Mouse (Mus musculus): ENCODE measurements at regions not wholly inside any gene's neighbourhood (a gene's known extent, or its start where the extent isn't known, plus 50 kb on each side); places are given as distances from the start of the nearest gene placed in this dataset.

- H3K9me3 ChIP-seq (replicated peaks; ENCODE audit: low read length) = no peaks in the 10 kb centered on the region
- H3K9ac ChIP-seq (ENCODE audit: insufficient read depth, low read depth) = no peak overlapping the region
- dilution Hi-C loops (cut with MboI; ENCODE audit: extremely low pct_ligation_motif_present, extremely low pct_unique_long_range_greater_than_20kb, low sequenced_read_pairs) = no loop called here
- no peaks in the 10 kb centered on the region for H3K79me2 ChIP-seq (replicated peaks; ENCODE audit: control insufficient read depth, extremely low read depth, insufficient read depth, poor library complexity, severe bottlenecking)
- TF ChIP-seq ELF1 (IDR thresholded peaks at IDR 0.05; ENCODE audit: low read depth, low read length) (no peak), MAFK (IDR thresholded peaks at IDR 0.05; ENCODE audit: insufficient replicate concordance, low read length) (peak; percentile 69; the same call in 1 of the 2 replicates)
- H3K4me2 ChIP-seq (ENCODE audit: insufficient read depth, low read depth, poor library complexity, severe bottlenecking) = no peak overlapping the region
- H3K36me3 ChIP-seq (replicated peaks in 1 of 2; ENCODE audit: control insufficient read depth in 1 of 2, insufficient read depth in 1 of 2, low read length in 1 of 2) = no peaks in the 10 kb centered on the region
- no peak for DNase-seq (ENCODE audit: extremely low read depth)
- no peaks in the 10 kb centered on the region for H3K27me3 ChIP-seq (replicated peaks)
- in situ Hi-C loops (cut with MboI; ENCODE audit: low pct_ligation_motif_present, low pct_unique_long_range_greater_than_20kb, low sequenced_read_pairs) = no loop called here
- peaks cover 0 to 3% of the 10 kb centered on the region in 2 experiments; a peak in 1 of 4 replicates for H3K4me1 ChIP-seq (ENCODE audit: control insufficient read depth in 1 of 2, insufficient read depth in 2 of 2)
- H3K4me3 ChIP-seq (replicated peaks in 1 of 3; ENCODE audit: low read depth in 2 of 3, low read length in 2 of 3, poor library complexity in 1 of 3) = no peak overlapping the region
- H3K27ac ChIP-seq (ENCODE audit: insufficient read depth, low read depth) = no peak overlapping the region
Measured at GRCm38 (mm10) chr17:70934258-70934657, 68.2 kb upstream of the Myom1 start.

GRCm38 (mm10) chr17:70933122-70934050, 69.0 kb upstream of the Myom1 start:
- in situ Hi-C loops (cut with MboI; ENCODE audit: low pct_ligation_motif_present, low pct_unique_long_range_greater_than_20kb, low sequenced_read_pairs) (no loop called here), dilution Hi-C loops (cut with MboI; ENCODE audit: extremely low pct_ligation_motif_present, extremely low pct_unique_long_range_greater_than_20kb, low sequenced_read_pairs) (no loop called here)
- H3K4me3 ChIP-seq (replicated peaks in 1 of 3; ENCODE audit: low read depth in 2 of 3, low read length in 2 of 3, poor library complexity in 1 of 3) = no peak overlapping the region
- H3K36me3 ChIP-seq (replicated peaks in 1 of 2; ENCODE audit: control insufficient read depth in 1 of 2, insufficient read depth in 1 of 2, low read length in 1 of 2) = no peaks in the 10 kb centered on the region
- no peaks in the 10 kb centered on the region for H3K79me2 ChIP-seq (replicated peaks; ENCODE audit: control insufficient read depth, extremely low read depth, insufficient read depth, poor library complexity, severe bottlenecking)
- H3K27ac ChIP-seq (ENCODE audit: insufficient read depth, low read depth) = no peak overlapping the region
- no peak for DNase-seq (ENCODE audit: extremely low read depth)
- no peak overlapping the region for H3K9ac ChIP-seq (ENCODE audit: insufficient read depth, low read depth)
- peaks cover 0 to 3% of the 10 kb centered on the region in 2 experiments; a peak in 1 of 4 replicates for H3K4me1 ChIP-seq (ENCODE audit: control insufficient read depth in 1 of 2, insufficient read depth in 2 of 2)
- H3K4me2 ChIP-seq (ENCODE audit: insufficient read depth, low read depth, poor library complexity, severe bottlenecking) = no peak overlapping the region
- H3K27me3 ChIP-seq (replicated peaks) = no peaks in the 10 kb centered on the region
- no peaks in the 10 kb centered on the region for H3K9me3 ChIP-seq (replicated peaks; ENCODE audit: low read length)
- TF ChIP-seq PAX5 (IDR thresholded peaks at IDR 0.05; ENCODE audit: low read length) (no peak), JUN (IDR thresholded peaks at IDR 0.05; ENCODE audit: insufficient read depth, low read depth, low read length) (no peak), NRF1 (IDR thresholded peaks at IDR 0.05; ENCODE audit: low read depth, low read length) (no peak), TCF12 (IDR thresholded peaks at IDR 0.05; ENCODE audit: low read depth, low read length) (no peak), HCFC1 (IDR thresholded peaks at IDR 0.05; ENCODE audit: low read depth, low read length) (no peak)

- no peaks in the 10 kb centered on the region for H3K36me3 ChIP-seq (replicated peaks in 1 of 2; ENCODE audit: control insufficient read depth in 1 of 2, insufficient read depth in 1 of 2, low read length in 1 of 2)
- no peaks in the 10 kb centered on the region for H3K27me3 ChIP-seq (replicated peaks)
- DNase-seq (ENCODE audit: extremely low read depth) = no peak
- no peak overlapping the region for H3K9ac ChIP-seq (ENCODE audit: insufficient read depth, low read depth)
- TF ChIP-seq JUN (IDR thresholded peaks at IDR 0.05; ENCODE audit: insufficient read depth, low read depth, low read length) (no peak), CHD1 (IDR thresholded peaks at IDR 0.05; ENCODE audit: low read depth, low read length) (no peak), MXI1 (IDR thresholded peaks at IDR 0.05; ENCODE audit: low read depth, low read length) (no peak), RCOR1 (conservative IDR thresholded peaks at IDR 0.05; ENCODE audit: low read depth, low read length) (no peak), NELFE (IDR thresholded peaks at IDR 0.05; ENCODE audit: low read depth, low read length) (no peak), SMC3 (IDR thresholded peaks at IDR 0.05; ENCODE audit: low read depth, low read length) (no peak), HCFC1 (IDR thresholded peaks at IDR 0.05; ENCODE audit: low read depth, low read length) (no peak), MAZ (IDR thresholded peaks at IDR 0.05; ENCODE audit: low read depth, low read length) (no peak), NRF1 (IDR thresholded peaks at IDR 0.05; ENCODE audit: low read depth, low read length) (no peak), USF1 (IDR thresholded peaks at IDR 0.05; ENCODE audit: low read depth, low read length) (no peak), ZC3H11A (IDR thresholded peaks at IDR 0.05; ENCODE audit: low read depth, low read length) (no peak), BHLHE40 (IDR thresholded peaks at IDR 0.05; ENCODE audit: low read depth, low read length) (no peak), SIN3A (IDR thresholded peaks at IDR 0.05; ENCODE audit: low read length) (no peak)
- in situ Hi-C loops (cut with MboI; ENCODE audit: low pct_ligation_motif_present, low pct_unique_long_range_greater_than_20kb, low sequenced_read_pairs) = no loop called here
- H3K4me3 ChIP-seq (replicated peaks in 1 of 3; ENCODE audit: low read depth in 2 of 3, low read length in 2 of 3, poor library complexity in 1 of 3) = no peak overlapping the region
- H3K4me2 ChIP-seq (ENCODE audit: insufficient read depth, low read depth, poor library complexity, severe bottlenecking) = no peak overlapping the region
- no peak overlapping the region for H3K27ac ChIP-seq (ENCODE audit: insufficient read depth, low read depth)
- dilution Hi-C loops (cut with MboI; ENCODE audit: extremely low pct_ligation_motif_present, extremely low pct_unique_long_range_greater_than_20kb, low sequenced_read_pairs) = no loop called here
- peaks cover 0 to 3% of the 10 kb centered on the region in 2 experiments; a peak in 1 of 4 replicates for H3K4me1 ChIP-seq (ENCODE audit: control insufficient read depth in 1 of 2, insufficient read depth in 2 of 2)
- no peaks in the 10 kb centered on the region for H3K9me3 ChIP-seq (replicated peaks; ENCODE audit: low read length)
- H3K79me2 ChIP-seq (replicated peaks; ENCODE audit: control insufficient read depth, extremely low read depth, insufficient read depth, poor library complexity, severe bottlenecking) = no peaks in the 10 kb centered on the region
Measured at GRCm38 (mm10) chr17:70932565-70932964, 69.9 kb upstream of the Myom1 start.
